Mouse (Mus musculus) intestine, embryonic 15.5 days (tissue): Measurements from ENCODE around the gene Usp24. TPM values are rescaled to one million over a fixed set of nuclear protein-coding genes. Genes with fewer than 3 reads are reported as not detected.

Experiments
- ATAC-seq: fragments of 200-750 bp; cut with Nextera tagmentation; 2 replicates; pipeline ENCODE4 v1.8.0; 2017; ENCODE audit warnings: moderate TSS enrichment, moderate library complexity
- H3K27ac ChIP-seq: fragments of 300-500 bp; sonication (generic); 2 replicates; pipeline ENCODE4 v1.5.1; 2015; ENCODE audit warnings: mild to moderate bottlenecking, inconsistent platforms
- H3K27me3 ChIP-seq: fragments of 300-500 bp; sonication (generic); replicated peaks from 2 replicates; pipeline ENCODE4 v1.6.1; 2015; ENCODE audit warnings: inconsistent platforms
- H3K36me3 ChIP-seq: fragments of 300-500 bp; sonication (generic); 2 replicates; pipeline ENCODE4 v1.6.1; 2015; ENCODE audit warnings: inconsistent platforms
- H3K4me1 ChIP-seq: fragments of 300-500 bp; sonication (generic); replicated peaks from 2 replicates; pipeline ENCODE4 v1.6.1; 2015; ENCODE audit warnings: inconsistent platforms
- H3K4me2 ChIP-seq: fragments of 300-500 bp; sonication (generic); replicated peaks from 2 replicates; pipeline ENCODE4 v1.6.1; 2015; ENCODE audit warnings: mild to moderate bottlenecking, inconsistent platforms
- H3K4me3 ChIP-seq: fragments of 300-500 bp; sonication (generic); replicated peaks from 2 replicates; pipeline ENCODE4 v1.5.1; 2015; ENCODE audit warnings: inconsistent platforms
- H3K9ac ChIP-seq: fragments of 300-500 bp; sonication (generic); 2 replicates; pipeline ENCODE4 v1.6.1; 2015; ENCODE audit warnings: inconsistent platforms
- H3K9me3 ChIP-seq: fragments of 300-500 bp; sonication (generic); 2 replicates; pipeline ENCODE4 v1.6.1; 2016; ENCODE audit warnings: inconsistent platforms
- WGBS: fragments of 180-500 bp; shearing (Covaris S2); methylation state at CpG from one replicate; pipeline ENCODE4 v1.1.7; 2015; 5-methylcytosine and 5-hydroxymethylcytosine counted together
- polyA plus RNA-seq: library from polyadenylated mRNA; unstranded; fragments of >200 nt; fragmentation: Nextera tagmentation; extraction: Ambion mirVana; gene quantifications from 2 replicates; pipeline ENCODE4 v1.2.1, GENCODE M21; 2015

The Usp24 gene
- polyA plus RNA-seq, 1 experiment from 2014 or later, result 7.5 TPM

DNA sequence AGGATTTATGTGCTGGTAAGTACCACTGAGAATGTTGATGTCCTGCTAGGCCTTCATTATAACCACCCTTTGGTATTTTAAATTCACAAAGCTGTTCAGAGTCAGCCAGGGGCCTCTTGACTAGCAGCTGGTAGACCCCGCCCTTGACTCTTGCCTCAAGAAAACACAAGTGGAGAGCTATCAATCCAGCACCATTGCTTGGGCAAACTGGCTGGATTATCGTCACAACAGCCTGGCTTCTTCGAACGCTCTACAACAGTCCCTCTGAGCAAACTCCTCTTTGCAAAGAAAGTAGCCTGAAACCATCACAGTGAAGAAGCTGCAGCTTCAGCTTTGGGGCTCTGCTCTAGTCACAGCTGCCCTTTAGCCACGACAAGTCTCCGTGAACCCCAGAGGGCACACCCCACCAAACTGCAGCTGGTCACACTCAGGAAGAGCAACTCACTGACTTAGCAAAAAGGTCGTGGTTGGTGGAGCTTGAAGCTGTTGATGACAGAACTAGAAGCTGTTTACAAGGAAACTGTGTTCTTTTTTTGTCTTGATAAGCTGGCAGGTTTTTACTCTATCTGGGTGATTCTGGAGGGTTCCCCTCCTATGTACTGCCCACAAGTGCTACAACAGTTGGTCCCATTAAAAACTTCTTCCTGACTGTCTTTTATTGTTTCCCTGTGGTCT is 19.5 kb upstream of the Usp24 start:
- Histone ChIP-seq H3K4me2 (no peak overlapping the region), H3K4me1 (no peaks in the 10 kb centered on the region), H3K27ac (no peak overlapping the region), H3K9ac (no peak overlapping the region), H3K36me3 (no peaks in the 10 kb centered on the region), H3K9me3 (0 out of 2 replicates have a peak, but pooled peaks cover 2% of the 10 kb centered on the region), H3K4me3 (no peak overlapping the region), H3K27me3 (no peaks in the 10 kb centered on the region)
- no peak for ATAC-seq
- 84% methylated on average over 7 of the region's 7 CpGs for WGBS

DNA sequence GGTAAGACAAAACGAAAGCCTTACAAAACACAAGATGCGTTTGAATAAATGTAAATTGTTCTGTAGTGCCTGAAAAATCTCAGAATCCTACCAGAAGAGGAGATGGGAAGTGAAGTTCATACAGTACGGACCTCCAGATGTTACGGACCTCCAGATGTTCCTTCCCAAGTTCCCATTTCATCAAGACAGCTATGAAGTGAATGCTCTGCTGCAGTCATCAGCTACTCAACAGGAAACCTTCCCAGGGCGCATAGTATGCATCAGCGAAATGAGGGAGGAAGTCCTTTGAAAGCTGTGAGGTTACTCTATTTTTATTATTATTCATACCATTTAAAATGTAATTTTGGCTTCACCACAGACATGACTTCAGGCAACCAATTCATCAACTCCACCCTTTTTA is 14.7 kb upstream of the Usp24 start:
- no peaks in the 10 kb centered on the region for H3K36me3 ChIP-seq
- no peaks in the 10 kb centered on the region for H3K4me1 ChIP-seq
- H3K9ac ChIP-seq, result no peak overlapping the region
- H3K4me2 ChIP-seq, result no peak overlapping the region
- no peaks in the 10 kb centered on the region for H3K27me3 ChIP-seq
- H3K4me3 ChIP-seq, result no peak overlapping the region
- no peak overlapping the region for H3K27ac ChIP-seq
- H3K9me3 ChIP-seq, result 0 out of 2 replicates have a peak, but pooled peaks cover 2% of the 10 kb centered on the region
- 69% methylated on average over 6 of the region's 6 CpGs for WGBS
- no peak for ATAC-seq

DNA sequence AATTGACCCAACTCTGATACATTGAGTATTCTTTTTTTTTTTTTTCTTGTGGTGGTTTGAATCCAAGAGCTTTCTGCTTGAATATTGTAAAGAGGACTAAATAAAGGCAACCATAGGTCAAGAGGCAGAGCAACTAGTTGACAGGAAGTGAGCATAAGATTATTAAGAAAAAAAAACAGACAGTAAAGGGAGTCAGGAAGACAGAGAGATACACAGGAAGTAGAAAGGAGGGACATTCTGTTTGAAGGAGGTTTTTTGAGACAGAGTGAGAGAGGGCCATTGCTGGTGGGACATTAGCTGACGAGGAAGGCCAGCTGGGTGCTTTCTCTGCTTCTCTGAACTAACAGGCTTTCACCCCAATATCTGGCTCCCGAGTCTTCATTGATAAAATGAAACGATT is 7.9 kb upstream of the Usp24 start:
- no peak overlapping the region for H3K4me3 ChIP-seq
- H3K9me3 ChIP-seq, result no peaks in the 10 kb centered on the region
- WGBS, result 95% methylated on average over 3 of the region's 3 CpGs
- H3K36me3 ChIP-seq, result no peaks in the 10 kb centered on the region
- no peak overlapping the region for H3K4me2 ChIP-seq
- H3K27me3 ChIP-seq, result no peaks in the 10 kb centered on the region
- H3K27ac ChIP-seq, result no peak overlapping the region
- H3K4me1 ChIP-seq, result no peaks in the 10 kb centered on the region
- H3K9ac ChIP-seq, result no peak overlapping the region
- ATAC-seq, result no peak

DNA sequence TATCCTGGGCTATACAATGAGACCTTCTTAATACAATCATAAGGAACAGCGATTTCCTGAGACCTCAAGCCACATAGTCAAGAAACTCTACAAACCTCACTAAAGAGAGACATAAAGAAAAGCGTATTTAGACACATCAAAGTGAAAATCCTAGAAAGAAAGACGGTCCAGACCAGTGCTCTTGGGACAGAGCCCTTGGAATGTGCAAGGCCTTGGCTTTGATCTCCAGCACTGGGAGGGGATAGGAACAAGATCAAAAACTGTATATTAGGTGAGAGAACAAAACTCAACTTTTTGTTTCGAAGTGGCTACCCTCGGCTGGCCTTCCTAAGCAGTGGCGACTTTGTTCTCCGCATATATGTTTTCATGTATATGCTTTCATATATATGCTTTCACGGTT is 3.4 kb upstream of the Usp24 start:
- no peak overlapping the region for H3K4me2 ChIP-seq
- 80% methylated on average over 8 of the region's 8 CpGs for WGBS
- H3K27ac ChIP-seq, result no peak overlapping the region
- H3K9me3 ChIP-seq, result no peaks in the 10 kb centered on the region
- no peak overlapping the region for H3K4me3 ChIP-seq
- no peak for ATAC-seq
- peaks cover 4% of the 10 kb centered on the region; the same call in 1 of the 2 replicates for H3K4me1 ChIP-seq
- H3K9ac ChIP-seq, result no peak overlapping the region
- no peaks in the 10 kb centered on the region for H3K36me3 ChIP-seq
- H3K27me3 ChIP-seq, result no peaks in the 10 kb centered on the region

DNA sequence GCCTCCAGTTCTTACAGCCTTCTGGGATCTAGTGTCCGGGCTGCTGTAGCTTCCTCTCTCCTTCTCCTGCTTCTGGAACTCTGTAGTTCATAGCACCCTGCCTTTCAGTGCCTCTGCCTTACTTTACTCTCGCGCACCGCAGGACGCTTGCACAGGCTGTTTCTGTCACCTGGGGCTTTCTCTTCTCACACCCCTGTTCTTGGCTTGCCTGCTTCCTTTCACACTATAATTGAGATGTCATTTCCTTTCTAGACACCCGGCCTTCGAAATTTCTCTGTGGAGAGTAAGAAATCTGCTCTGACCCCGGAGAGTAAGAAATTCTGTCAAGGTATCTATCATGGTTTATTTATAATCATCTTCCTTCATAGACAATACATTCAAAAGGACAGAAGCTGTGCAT is 2.9 kb upstream of the Usp24 start:
- H3K4me1 ChIP-seq, result peaks cover 8% of the 10 kb centered on the region; the same call in 1 of the 2 replicates
- no peaks in the 10 kb centered on the region for H3K9me3 ChIP-seq
- WGBS, result 80% methylated on average over 8 of the region's 8 CpGs
- H3K9ac ChIP-seq, result no peak overlapping the region
- no peaks in the 10 kb centered on the region for H3K27me3 ChIP-seq
- no peak overlapping the region for H3K4me2 ChIP-seq
- no peak overlapping the region for H3K4me3 ChIP-seq
- no peak overlapping the region for H3K27ac ChIP-seq
- no peaks in the 10 kb centered on the region for H3K36me3 ChIP-seq
- no peak for ATAC-seq

DNA sequence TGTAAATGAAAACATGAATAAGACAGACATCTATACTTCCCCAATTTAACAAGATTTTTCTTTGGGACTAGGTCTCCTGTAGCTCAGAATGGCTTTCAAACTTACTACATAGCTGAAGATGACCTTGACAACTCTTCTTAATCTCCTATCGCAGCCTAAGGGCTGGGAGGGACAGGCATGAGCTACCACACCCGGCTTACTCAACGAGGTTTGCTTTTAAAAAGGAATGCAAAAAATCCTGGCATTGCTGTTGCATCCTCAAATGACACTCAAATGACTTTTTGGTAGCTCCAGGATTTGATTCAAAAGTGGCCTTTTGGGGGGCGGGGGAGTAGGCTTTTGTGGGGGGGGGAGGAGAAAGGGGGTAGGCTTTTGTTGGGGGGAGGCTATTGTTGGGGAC is 2.1 kb upstream of the Usp24 start:
- Histone ChIP-seq H3K9ac (no peak overlapping the region), H3K36me3 (no peaks in the 10 kb centered on the region), H3K4me2 (no peak overlapping the region), H3K4me3 (no peak overlapping the region), H3K27me3 (no peaks in the 10 kb centered on the region), H3K9me3 (no peaks in the 10 kb centered on the region), H3K4me1 (peaks cover 10% of the 10 kb centered on the region; the same call in 1 of the 2 replicates), H3K27ac (no peak overlapping the region)
- no peak for ATAC-seq
- WGBS, result 53% methylated on average over 4 of the region's 4 CpGs

DNA sequence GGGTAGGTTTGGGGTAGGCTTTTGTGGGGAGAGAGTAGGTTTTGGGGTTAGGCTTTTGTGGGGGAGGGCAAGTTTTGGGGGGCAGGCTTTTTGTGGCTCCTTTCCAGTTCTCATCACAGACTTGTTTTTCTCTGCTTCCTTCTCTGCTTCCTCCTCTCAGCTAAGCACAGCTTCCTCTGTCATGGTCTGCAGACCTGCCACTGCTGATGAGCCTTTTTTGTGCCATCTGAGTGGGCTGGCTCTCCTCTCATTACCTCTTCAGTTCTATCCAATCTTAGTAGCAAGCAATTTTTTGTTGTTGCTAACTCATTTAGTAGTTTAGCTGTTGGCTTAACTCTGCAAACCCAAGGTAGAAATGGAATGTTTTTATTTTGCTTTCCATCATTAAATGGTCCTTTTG is 1.7 kb upstream of the Usp24 start:
- Histone ChIP-seq H3K36me3 (no peaks in the 10 kb centered on the region), H3K9me3 (no peaks in the 10 kb centered on the region), H3K4me1 (peaks cover 10% of the 10 kb centered on the region; the same call in 1 of the 2 replicates), H3K9ac (no peak overlapping the region), H3K27me3 (no peaks in the 10 kb centered on the region), H3K4me3 (no peak overlapping the region), H3K4me2 (no peak overlapping the region), H3K27ac (no peak overlapping the region)
- no peak for ATAC-seq

DNA sequence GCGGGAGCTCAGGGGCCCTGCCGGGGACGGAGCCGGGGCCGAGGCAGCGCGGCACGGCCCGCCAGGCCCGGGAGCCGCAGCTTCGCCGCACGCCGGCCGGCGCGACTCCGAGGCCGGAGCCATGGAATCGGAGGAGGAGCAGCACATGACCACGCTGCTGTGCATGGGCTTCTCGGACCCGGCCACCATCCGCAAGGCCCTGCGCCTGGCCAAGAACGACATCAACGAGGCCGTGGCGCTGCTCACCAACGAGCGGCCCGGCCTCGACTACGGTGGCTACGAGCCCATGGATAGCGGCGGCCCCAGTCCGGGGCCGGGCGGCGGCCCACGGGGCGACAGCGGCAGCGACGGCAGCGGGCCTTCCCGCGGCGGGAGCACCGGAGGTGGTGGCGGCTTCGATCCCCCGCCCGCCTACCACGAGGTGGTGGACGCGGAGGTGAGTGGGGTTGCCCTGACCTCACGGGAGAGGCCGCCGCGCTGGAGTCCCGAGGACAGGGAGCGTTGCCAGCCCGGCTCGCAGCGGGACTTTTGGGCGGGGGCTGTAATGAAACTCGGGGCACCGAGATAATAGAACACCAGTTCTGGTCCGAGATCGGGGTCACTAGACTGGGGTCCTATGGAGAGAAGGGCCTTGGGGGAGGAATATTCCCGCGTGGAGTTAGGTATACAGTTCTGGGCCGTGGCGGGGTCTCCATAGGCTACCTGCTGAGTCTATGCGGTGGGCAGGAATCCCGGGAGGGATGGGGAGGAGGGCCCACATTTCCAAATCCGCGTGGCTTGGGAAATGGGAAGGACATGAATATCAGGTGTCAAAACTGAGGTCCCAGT is 552 bp downstream of the Usp24 start:
- Histone ChIP-seq H3K27me3 (no peaks in the 10 kb centered on the region), H3K36me3 (no peaks in the 10 kb centered on the region), H3K4me1 (peaks cover 10% of the 10 kb centered on the region; the same call in 1 of the 2 replicates), H3K4me2 (peak overlapping the region; percentile 83), H3K4me3 (peak overlapping the region; percentile 70), H3K9me3 (no peaks in the 10 kb centered on the region), H3K9ac (peak overlapping the region; percentile 90), H3K27ac (peak overlapping the region; percentile 87)
- ATAC-seq, result peak; percentile 76
- under 1% methylated on average over 81 of the region's 81 CpGs for WGBS

DNA sequence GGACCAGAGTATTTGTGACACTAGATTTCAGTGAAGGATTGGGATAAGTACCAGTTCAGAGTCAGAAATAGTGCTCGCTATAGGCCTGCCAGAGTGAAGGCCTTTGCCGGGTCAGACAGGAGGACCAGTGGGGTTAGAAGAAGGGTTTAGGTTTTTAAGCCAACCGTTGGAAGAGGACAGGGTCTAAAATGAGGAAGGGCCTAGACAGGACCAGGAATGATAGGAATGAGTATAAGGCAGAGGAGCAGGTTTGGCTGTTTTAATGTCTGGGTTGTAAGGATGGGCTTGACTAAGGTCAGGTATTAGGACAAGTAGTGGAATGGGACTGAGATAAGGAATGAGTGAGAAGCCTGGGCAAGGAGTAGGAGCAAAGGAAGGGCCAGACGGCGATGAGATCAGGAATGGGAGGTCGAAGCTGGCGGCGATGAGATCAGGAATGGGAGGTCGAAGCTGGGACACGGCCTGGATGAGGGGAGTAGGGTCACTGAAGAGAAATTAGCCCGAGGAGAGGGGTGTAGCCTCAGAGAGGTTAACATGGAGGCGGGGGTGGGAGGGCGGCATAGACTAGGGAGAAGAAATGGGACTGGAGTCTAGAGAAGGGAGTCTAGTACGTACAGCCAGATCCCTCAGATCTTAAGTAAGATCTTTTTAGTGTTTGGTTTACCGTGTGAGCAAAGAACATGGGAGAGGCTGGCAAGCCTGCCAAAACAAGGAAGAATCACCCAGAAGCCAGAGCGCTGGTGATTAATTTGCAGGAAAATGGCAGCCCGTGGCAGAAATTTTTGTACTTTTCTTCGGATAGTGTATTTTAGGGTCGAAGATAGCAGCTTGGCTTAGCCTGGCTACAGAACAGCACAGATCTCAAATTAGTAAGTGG is 1.4 kb downstream of the Usp24 start:
- WGBS, result 14% methylated on average over 19 of the region's 19 CpGs
- Histone ChIP-seq H3K4me1 (peaks cover 10% of the 10 kb centered on the region; the same call in 1 of the 2 replicates), H3K27me3 (no peaks in the 10 kb centered on the region), H3K9ac (peak overlapping the region; percentile 90), H3K4me3 (peak overlapping the region; percentile 70), H3K27ac (0 out of 2 replicates have a peak overlapping the region, but pooled peaks have one; percentile 87), H3K4me2 (peak overlapping the region; percentile 83), H3K36me3 (no peaks in the 10 kb centered on the region), H3K9me3 (no peaks in the 10 kb centered on the region)
- ATAC-seq, result 0 out of 2 replicates have a peak, but pooled peaks have one; percentile 16

DNA sequence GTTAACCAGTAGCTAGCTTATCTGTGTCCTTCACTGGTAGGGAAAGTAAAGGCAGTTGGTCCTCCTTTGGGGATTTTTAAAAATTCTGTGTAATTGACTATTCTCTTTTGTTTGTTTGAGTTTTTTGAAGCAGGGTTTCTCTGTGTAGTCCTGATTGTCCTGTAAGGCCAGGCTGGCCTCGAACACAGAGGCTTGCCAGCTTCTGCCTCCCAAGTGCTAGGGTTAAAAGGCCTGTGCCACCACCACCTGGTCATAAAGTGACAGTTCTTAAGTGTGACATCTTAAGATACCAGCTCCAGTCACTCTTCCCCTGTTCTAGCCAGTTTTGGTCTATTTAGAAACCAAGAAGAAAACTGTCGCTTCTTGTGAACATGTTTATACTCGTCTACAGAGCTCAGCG is 2.2 kb downstream of the Usp24 start:
- Histone ChIP-seq H3K36me3 (no peaks in the 10 kb centered on the region), H3K4me3 (peak overlapping the region; percentile 70; the same call in 1 of the 2 replicates), H3K9me3 (no peaks in the 10 kb centered on the region), H3K9ac (0 out of 2 replicates have a peak overlapping the region, but pooled peaks have one; percentile 90), H3K27me3 (no peaks in the 10 kb centered on the region), H3K27ac (no peak overlapping the region), H3K4me1 (peaks cover 10% of the 10 kb centered on the region; the same call in 1 of the 2 replicates), H3K4me2 (peak overlapping the region; percentile 83)
- 68% methylated on average over 4 of the region's 4 CpGs for WGBS
- no peak for ATAC-seq

DNA sequence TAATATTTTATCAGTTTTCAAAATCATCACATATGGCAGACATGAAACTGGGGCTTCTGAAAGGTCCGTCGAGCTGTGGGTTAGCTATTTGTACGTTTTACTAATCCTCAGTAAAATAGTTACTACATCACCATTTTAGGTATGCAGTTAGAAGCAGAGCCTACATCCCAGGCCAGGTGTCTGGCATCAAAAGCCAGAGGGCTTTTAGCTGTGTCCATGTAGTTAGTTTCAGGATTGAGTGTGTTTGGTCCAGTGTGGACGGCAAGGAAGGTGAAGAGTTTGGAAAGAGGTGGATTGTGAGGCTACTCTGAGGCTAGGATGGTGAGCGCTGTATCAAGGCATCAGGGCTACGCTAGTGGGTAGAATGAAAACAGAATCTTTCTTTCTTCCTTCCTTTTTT is 3.0 kb downstream of the Usp24 start:
- 66% methylated on average over 6 of the region's 6 CpGs for WGBS
- Histone ChIP-seq H3K27me3 (no peaks in the 10 kb centered on the region), H3K27ac (no peak overlapping the region)

DNA sequence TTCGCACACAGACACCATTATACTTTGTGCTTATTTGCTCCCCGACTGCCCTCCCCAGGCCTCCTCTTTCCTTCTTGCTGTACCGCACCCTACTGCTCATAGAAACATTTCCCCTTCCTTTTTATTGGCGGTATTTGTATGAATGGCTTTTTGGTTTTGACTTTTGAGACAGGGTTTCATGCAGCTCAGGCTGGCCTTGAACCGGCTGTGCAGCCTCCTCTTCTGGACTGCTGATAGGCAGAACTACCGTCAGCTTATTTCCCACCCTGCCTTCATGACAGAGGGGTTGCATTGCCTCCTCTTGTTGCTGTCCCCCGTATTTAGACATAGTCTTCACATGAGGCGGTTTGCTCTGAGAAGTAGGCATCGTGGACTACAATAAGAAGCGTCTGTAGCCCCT is 6.8 kb downstream of the Usp24 start:
- H3K27ac ChIP-seq, result no peak overlapping the region
- ATAC-seq, result no peak
- WGBS, result 86% methylated on average over 10 of the region's 10 CpGs
- H3K9me3 ChIP-seq, result no peaks in the 10 kb centered on the region
- H3K27me3 ChIP-seq, result no peaks in the 10 kb centered on the region
- no peaks in the 10 kb centered on the region for H3K36me3 ChIP-seq
- no peak overlapping the region for H3K4me2 ChIP-seq
- no peak overlapping the region for H3K9ac ChIP-seq
- H3K4me1 ChIP-seq, result peaks cover 5% of the 10 kb centered on the region; the same call in 1 of the 2 replicates
- H3K4me3 ChIP-seq, result no peak overlapping the region

More for the DNA sequence above, 3.0 kb downstream of the Usp24 start:
- Histone ChIP-seq H3K9me3 (no peaks in the 10 kb centered on the region), H3K4me3 (no peak overlapping the region), H3K4me1 (peaks cover 10% of the 10 kb centered on the region; the same call in 1 of the 2 replicates), H3K4me2 (no peak overlapping the region), H3K36me3 (no peaks in the 10 kb centered on the region), H3K9ac (no peak overlapping the region)
- no peak for ATAC-seq
